Comparison of ENCODE assay signal across 26 mouse cellular contexts in the genomic region with DNA sequence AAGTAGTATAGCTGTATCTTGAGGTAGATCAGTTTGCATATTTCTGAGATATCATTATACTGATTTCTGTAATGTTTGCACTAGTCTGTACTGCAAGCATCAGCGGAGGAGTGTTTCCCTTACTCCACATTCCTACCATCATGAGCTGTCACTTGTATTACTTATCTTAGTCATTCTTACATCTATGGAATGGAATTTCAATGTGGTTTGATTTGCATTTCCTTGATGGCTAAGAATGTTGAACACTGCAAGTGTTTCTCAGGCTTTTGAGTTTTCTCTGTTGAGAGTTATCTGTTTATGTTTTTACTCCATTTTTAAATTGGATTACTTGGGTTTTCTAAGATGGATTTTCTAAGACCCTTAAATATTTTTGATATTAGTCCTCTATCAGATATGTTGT.
A peak's percentile ranks its signal among the peaks of the same experiment; 100 is the strongest.
DNase-seq lines count a peak whose midpoint lies in the region; ATAC-seq and TF ChIP-seq lines count a peak whose summit lies in the region.
"Had no signal": no experiment of that assay in that cellular context is flagged by ENCODE, and none has a peak within 500 bp of the region (broad histone marks: within the 10 kb centered on the region; RNA-seq: fewer than 3 reads in every experiment).

No protein-coding gene starts in this region.

- no peaks in the 10 kb centered on the region for H3K9me3 ChIP-seq in forebrain, embryonic 13.5 days (replicated peaks)
- H3K9me3 ChIP-seq in forebrain, embryonic 15.5 days, result no peaks in the 10 kb centered on the region
- H3K9me3 ChIP-seq in midbrain, embryonic 11.5 days (ENCODE audit: control insufficient read depth, low read length), result no peaks in the 10 kb centered on the region
- H3K9me3 ChIP-seq: embryonic facial prominence, embryonic 12.5 days; embryonic facial prominence, embryonic 15.5 days; forebrain, embryonic 10.5 days; hindbrain, embryonic 12.5 days; hindbrain, embryonic 15.5 days had no signal

- no peak overlapping the region for H3K9ac ChIP-seq in forebrain, embryonic 13.5 days
- H3K9ac ChIP-seq in forebrain, embryonic 15.5 days (replicated peaks), result no peak overlapping the region
- no peak overlapping the region for H3K9ac ChIP-seq in midbrain, embryonic 11.5 days (ENCODE audit: low read length)
- H3K9ac ChIP-seq: embryonic facial prominence, embryonic 12.5 days; embryonic facial prominence, embryonic 15.5 days; hindbrain, embryonic 12.5 days; hindbrain, embryonic 15.5 days had no signal

- no peak overlapping the region for H3K27ac ChIP-seq in forebrain, embryonic 13.5 days
- no peak overlapping the region for H3K27ac ChIP-seq in forebrain, embryonic 15.5 days (replicated peaks)
- H3K27ac ChIP-seq in midbrain, embryonic 11.5 days (ENCODE audit: low read depth, low read length), result no peak overlapping the region
- H3K27ac ChIP-seq: embryonic facial prominence, embryonic 12.5 days; embryonic facial prominence, embryonic 15.5 days; forebrain, embryonic 10.5 days; gastrocnemius, adult 2 months; hindbrain, embryonic 12.5 days; hindbrain, embryonic 15.5 days had no signal

- H3K36me3 ChIP-seq in forebrain, embryonic 13.5 days (ENCODE audit: poor library complexity, severe bottlenecking), result no peaks in the 10 kb centered on the region
- no peaks in the 10 kb centered on the region for H3K36me3 ChIP-seq in forebrain, embryonic 15.5 days
- H3K36me3 ChIP-seq in C2C12 (ENCODE audit: control insufficient read depth, insufficient read depth), result no peaks in the 10 kb centered on the region
- no peaks in the 10 kb centered on the region for H3K36me3 ChIP-seq in midbrain, embryonic 11.5 days (ENCODE audit: control insufficient read depth, insufficient read depth, low read length)
- H3K36me3 ChIP-seq: embryonic facial prominence, embryonic 12.5 days; embryonic facial prominence, embryonic 15.5 days; forebrain, embryonic 10.5 days; hindbrain, embryonic 12.5 days; hindbrain, embryonic 15.5 days had no signal

- peak; percentile 50; the same call in 1 of the 2 replicates for ATAC-seq in forebrain, embryonic 13.5 days
- no peak for ATAC-seq in forebrain, embryonic 15.5 days (replicated peaks)
- no peak for ATAC-seq in midbrain, embryonic 11.5 days (ENCODE audit: low FRiP score)
- ATAC-seq: forebrain, embryonic 14.5 days; intestine, postnatal 0 days had no signal

- H3K4me1 ChIP-seq in forebrain, embryonic 13.5 days, result no peaks in the 10 kb centered on the region
- H3K4me1 ChIP-seq in forebrain, embryonic 15.5 days, result no peaks in the 10 kb centered on the region
- H3K4me1 ChIP-seq in midbrain, embryonic 11.5 days (ENCODE audit: control insufficient read depth, insufficient read depth, low read length), result no peaks in the 10 kb centered on the region
- H3K4me1 ChIP-seq: embryonic facial prominence, embryonic 12.5 days; embryonic facial prominence, embryonic 15.5 days; forebrain, embryonic 10.5 days; hindbrain, embryonic 12.5 days; hindbrain, embryonic 15.5 days had no signal

- no peak for TF ChIP-seq CTCF in C2C12 (IDR thresholded peaks at IDR 0.05; ENCODE audit: control insufficient read depth, insufficient read depth, insufficient read length)

- no peak overlapping the region for H3K4me2 ChIP-seq in forebrain, embryonic 13.5 days
- H3K4me2 ChIP-seq in forebrain, embryonic 15.5 days (replicated peaks), result no peak overlapping the region
- H3K4me2 ChIP-seq in midbrain, embryonic 11.5 days, result no peak overlapping the region
- H3K4me2 ChIP-seq: embryonic facial prominence, embryonic 12.5 days; embryonic facial prominence, embryonic 15.5 days; heart, embryonic 11.5 days; hindbrain, embryonic 12.5 days; hindbrain, embryonic 15.5 days had no signal

- no peak overlapping the region for H3K4me3 ChIP-seq in forebrain, embryonic 13.5 days
- no peak overlapping the region for H3K4me3 ChIP-seq in forebrain, embryonic 15.5 days
- no peak overlapping the region for H3K4me3 ChIP-seq in C2C12 (ENCODE audit: insufficient read depth, poor library complexity, severe bottlenecking)
- H3K4me3 ChIP-seq in midbrain, embryonic 11.5 days (ENCODE audit: low read depth, low read length), result no peak overlapping the region
- H3K4me3 ChIP-seq: embryonic facial prominence, embryonic 12.5 days; embryonic facial prominence, embryonic 15.5 days; erythroblast, embryonic 14.5 days; forebrain, embryonic 10.5 days; gastrocnemius, adult 2 months; hindbrain, embryonic 12.5 days; hindbrain, embryonic 15.5 days had no signal

- H3K79me2 ChIP-seq in C2C12 (ENCODE audit: control insufficient read depth, insufficient read depth), result no peaks in the 10 kb centered on the region

- peak; percentile 6 for DNase-seq in brain, adult 2 months (ENCODE audit: low read depth, low spot score)
- peak; percentile 10 for DNase-seq in fibroblast of lung, adult 2 months (ENCODE audit: low read depth)
- no peak for DNase-seq in thymus, postnatal 4 days
- DNase-seq in lung, postnatal 36 days, result no peak
- DNase-seq in midbrain, embryonic 11.5 days (ENCODE audit: low spot score, missing footprints), result no peak
- DNase-seq: adrenal gland, adult 8-10 months; adrenal gland, postnatal 25 days; cerebellum, adult 11 months; cerebellum, adult 2 months; cerebellum, postnatal 14 days; gastrocnemius, adult 2 months; gastrocnemius, postnatal 14 days; heart, adult 11 months; kidney, adult 2 months had no signal

- no peaks in the 10 kb centered on the region for H3K27me3 ChIP-seq in forebrain, embryonic 13.5 days
- H3K27me3 ChIP-seq in forebrain, embryonic 15.5 days, result no peaks in the 10 kb centered on the region
- no peaks in the 10 kb centered on the region for H3K27me3 ChIP-seq in C2C12 (ENCODE audit: control insufficient read depth, insufficient read depth, insufficient read length)
- H3K27me3 ChIP-seq in midbrain, embryonic 11.5 days (ENCODE audit: control insufficient read depth, insufficient read depth, low read length), result no peaks in the 10 kb centered on the region
- H3K27me3 ChIP-seq: embryonic facial prominence, embryonic 12.5 days; embryonic facial prominence, embryonic 15.5 days; hindbrain, embryonic 12.5 days; hindbrain, embryonic 15.5 days had no signal

- no peaks in the 10 kb centered on the region for H3K79me3 ChIP-seq in C2C12 (ENCODE audit: low read depth)

- H3ac ChIP-seq in C2C12 (ENCODE audit: control insufficient read depth, insufficient read length, low read depth), result no peak overlapping the region

- 86% methylated on average over 1 of the region's 1 CpGs for WGBS in forebrain, embryonic 13.5 days
- 87% methylated on average over 1 of the region's 1 CpGs for WGBS in forebrain, embryonic 15.5 days
- 92% methylated on average over 1 of the region's 1 CpGs for WGBS in midbrain, embryonic 11.5 days

TF ChIP-seq in C2C12, 6 proteins besides CTCF, POLR2A, EP300 and RAD21:
- TF ChIP-seq MYOD1 (IDR thresholded peaks at IDR 0.05; ENCODE audit: control insufficient read depth, insufficient read length, low read depth) (no peak), FOSL1 (IDR thresholded peaks at IDR 0.05; ENCODE audit: insufficient read depth, low read length, poor library complexity, severe bottlenecking) (peak; percentile 52)
TF ChIP-seq in C2C12: peak in this region for 1.

Comparison
In these comparisons a context has a peak if more than half of its experiments do, and no peak if none do; other contexts are left out.
1. DNase-seq: peak in brain, adult 2 months (single experiment) and fibroblast of lung, adult 2 months (single experiment); none in thymus, postnatal 4 days (single experiment), lung, postnatal 36 days (single experiment) and midbrain, embryonic 11.5 days (single experiment).